Mouse (Mus musculus) frontal cortex, adult (tissue): ENCODE results near the gene Nfyc.

Experiments
- ATAC-seq: cut with Nextera tagmentation; 2 replicates; pipeline ENCODE4 v1.9.2; 2017; ENCODE audit warnings: mild to moderate bottlenecking, moderate library complexity, mixed read lengths; ENCODE audit not compliant: low TSS enrichment

The Nfyc gene

DNA sequence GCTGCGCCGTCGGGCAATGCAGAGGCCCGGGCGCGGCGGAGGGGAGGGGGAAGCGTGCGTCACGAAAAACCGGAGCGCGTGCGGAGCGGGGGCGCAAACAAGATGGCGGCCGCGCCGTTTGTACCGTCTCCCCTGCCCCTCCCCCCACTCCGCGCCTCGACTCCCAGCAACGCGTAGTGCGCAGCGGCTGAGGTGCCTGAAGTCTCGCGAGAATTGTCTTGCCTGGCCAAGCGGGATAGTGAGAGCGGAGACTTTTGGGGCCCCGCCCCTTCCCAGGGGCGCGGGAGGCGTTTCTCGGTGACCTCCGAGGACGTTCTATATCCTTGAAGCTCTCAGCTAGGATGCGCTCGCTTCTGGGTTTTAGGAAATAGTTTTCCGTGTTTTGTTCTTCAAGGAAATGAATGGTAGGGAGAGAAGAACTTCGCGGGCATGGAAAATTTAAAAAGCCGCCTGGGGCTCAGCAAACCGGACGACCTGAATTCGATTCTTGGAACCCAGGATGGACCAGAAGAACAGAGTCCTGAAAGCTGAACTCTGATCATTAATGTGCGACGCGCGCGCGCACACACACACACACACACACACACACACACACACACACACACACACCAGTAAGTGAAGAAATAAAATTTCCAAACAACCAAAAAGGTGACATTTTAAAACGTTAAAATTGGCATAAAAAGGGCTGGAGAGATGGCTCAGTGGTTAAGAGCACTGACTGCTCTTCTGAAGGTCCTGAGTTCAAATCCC lies 5.6 kb downstream of the Nfyc start:
- ATAC-seq = peak; percentile 90

DNA sequence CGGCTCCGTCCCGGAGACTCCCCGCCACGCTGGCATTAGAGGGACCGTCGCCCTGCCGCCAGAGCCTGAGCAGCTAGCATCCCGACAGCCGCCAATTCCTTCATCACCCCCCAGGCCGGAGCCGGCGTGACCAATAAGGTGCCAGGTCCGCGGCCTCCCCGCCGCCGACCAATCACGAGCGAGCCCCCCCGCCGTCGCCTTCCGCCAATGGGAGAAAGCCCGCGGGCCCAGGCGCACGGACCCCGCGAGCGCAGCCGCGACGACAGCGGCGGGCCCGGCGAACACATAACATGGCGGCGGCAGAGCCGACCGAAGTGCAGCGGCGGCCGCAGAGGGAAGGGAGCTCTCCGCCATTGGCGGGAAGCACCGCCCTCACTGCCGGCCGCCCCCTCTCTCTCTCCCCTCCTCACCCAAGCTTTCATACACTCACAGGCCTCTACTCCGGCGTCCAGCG lies 6.2 kb downstream of the Nfyc start:
- peak; percentile 89 for ATAC-seq

DNA sequence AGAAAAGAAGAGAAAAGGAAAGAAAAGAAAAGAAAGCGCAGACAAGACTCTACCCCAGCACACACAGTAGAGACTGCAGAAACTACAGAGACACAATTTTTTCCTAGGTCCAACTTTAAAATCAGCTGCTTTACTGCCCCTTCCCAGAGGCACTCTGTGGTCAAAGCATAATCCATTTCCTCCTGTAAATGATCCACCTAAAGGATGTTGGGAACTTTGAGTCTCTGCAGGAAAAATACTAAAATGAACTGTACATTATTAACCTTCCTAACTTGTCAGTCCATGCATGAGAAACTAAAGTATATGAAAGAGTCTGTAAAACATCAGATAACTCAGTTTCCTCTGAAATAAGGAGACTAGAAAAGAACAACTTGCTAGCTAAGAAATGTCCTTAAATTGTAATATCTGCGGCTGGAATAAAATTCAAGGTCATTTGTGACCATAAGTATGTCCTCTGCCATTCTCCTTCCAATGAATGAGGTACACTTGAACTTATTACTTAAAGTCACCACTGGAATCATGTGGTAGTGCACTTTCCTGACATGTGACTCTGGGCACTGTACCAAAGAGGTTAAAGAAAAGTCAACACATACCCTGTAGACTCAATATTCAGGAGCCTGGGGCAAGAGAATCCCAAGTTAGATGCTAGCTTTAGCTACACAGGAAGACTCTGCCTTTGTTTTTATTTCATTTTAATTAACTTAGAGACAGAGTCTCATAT lies 9.0 kb downstream of the Nfyc start:
- ATAC-seq = no peak

DNA sequence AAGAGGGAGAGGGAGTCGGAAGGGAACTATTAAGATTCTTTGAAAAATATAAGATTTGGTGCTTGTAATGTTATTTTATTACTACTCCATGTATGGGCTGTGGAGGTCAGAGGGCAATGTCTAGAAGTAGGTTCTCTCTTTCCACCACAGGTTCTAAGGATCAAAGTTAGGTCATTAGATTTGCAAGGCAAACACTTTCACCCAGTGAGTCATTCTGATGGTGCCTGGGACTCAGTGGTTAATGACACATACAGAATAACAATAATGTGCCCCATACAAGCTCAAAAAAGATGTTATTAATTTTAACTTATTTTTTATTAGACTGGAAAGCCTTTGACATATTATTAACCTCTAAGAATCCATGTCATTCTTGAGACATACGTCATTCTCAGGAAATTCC lies 11.5 kb downstream of the Nfyc start:
- ATAC-seq = no peak

DNA sequence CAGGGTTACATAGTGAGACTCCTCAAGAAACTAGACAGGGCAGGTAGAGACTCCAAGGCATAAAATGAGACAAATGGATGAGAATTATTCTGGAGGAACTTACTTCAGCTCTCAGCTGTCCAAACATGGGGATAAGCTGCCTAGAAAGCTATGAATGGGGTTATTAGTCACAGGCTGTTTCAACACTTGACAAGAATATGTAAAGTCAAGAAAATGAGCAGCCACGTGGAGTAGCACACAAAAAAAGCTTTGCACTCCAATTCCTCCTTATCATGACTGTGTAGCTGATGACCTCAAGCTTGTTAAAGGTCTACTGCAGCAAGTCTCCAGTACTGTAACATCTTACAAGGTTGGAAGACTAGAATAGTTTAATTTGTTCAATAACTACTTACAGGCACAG lies 12.1 kb downstream of the Nfyc start:
- no peak for ATAC-seq

DNA sequence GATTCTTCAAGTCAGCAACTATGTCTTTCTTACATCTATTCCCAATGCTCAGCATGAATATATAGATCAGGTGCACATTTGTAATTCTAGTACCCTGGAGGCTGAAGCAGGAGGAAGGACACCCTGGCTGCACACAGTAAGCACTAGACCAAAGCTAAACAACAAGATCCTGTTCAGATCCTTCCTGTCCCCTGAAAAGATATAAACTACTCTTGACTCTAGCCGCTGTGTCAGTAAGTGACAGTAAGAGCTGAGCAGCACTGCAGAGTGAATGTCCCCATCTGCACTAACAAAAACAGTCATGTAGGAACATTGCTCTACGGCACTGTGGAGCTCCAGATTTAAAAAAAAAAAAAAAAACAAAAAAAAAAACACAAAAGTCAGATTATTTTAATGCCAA lies 13.4 kb downstream of the Nfyc start:
- ATAC-seq = no peak

DNA sequence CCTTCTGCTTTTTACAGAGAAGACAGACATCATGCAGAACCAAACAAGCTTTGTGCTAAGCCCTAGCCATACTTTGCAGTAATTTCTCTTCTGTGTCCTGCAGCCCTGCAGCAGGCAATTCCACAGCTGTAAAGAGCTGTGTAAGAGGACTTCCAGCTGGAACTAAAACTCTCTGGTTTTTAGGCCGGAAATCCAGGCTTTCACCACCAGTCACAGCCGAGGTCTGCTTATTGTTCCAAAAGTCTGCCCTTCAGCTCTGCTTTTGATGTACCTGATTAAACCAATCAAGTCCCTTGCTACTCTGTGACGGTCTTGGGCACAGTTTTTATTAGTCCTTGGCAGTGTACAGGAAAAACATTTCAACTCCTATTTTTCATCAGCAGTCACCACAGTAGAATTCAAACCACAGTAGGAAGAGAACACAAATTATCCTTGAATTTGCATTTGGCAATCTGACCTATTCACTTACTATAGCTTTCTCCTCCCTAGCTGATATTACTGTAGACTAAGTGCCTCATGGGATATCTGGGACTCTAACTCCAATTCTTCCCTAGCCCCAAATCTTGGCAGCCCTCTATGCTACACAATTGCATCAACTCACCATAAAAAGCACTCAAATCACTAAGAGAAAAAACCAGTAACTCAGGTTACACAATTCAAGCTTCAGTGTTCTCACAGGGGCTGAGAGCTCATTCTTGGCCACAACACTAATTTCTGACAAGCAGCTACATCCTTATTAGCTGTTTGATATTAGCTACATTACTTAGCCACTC lies 14.2 kb downstream of the Nfyc start:
- ATAC-seq = no peak

DNA sequence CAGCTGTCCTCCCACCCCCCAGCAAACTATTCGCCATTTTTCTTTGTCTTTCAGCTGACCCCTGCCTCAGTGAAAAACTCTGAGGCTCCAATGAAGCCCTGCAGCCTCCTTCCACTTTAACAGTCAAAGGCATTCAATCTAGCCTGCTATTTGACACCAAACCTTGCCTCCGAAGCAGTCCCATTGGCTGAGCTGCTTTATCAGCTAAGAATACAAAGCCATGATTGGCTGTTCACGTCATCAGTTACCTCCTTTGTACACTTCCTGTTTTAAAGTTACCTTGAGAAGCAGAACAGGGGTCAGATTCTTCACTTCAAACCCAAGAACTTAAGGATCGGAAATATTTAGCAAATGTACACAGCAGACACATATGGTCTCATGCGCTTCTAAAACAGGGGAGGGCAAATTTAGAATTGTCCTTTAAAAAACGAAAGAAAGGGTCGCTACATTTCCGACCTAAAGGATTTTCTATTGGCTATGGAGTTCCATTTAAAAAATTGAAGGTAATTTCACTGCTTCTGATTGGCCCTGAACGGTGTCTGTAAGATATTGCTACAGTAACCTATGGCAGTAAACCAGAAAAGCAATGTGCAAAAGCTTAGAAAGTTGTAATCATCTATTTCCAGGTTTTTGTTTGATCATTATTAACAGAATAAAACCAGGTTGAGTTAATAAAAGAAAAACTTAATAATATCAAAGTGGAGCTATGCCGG lies 15.6 kb downstream of the Nfyc start:
- ATAC-seq = peak; percentile 98

DNA sequence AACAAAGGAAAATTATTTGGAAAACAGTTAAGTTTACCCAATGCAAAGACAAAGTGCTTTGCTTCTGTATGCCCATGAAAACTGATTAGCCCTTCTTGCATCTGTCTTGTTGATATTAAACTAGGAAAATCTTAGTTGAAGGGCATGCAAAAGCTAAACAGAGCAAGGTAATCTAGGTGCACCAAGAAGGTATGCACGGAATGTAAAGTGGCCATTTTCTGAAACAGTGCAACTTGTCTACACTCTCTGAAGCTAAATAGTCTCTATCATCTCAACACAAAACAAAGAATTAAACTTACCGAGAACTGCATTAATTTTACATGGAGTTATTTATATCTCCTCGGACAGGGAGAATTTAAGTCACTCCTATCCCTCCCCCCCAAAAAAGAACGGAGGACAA lies 16.2 kb downstream of the Nfyc start:
- ATAC-seq = no peak

DNA sequence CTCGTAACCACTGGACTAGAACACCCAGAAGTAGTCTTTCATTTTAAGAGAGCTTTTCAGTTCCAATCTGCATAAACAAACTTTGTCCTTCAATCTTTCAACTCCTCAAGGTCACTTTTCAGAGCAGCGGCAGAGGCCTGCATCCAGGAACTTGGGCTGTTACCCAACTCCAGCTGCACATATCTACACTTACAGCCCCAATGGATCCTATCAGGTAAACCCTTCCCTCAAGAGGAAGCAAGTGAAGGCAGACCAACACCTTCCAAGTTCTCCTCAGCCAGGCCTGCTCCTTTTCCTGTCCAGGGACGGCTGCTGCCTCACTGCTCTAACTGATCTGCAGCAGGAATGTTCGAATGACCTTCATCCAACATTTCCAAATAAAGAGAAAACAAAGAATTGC lies 17.2 kb downstream of the Nfyc start:
- no peak for ATAC-seq

DNA sequence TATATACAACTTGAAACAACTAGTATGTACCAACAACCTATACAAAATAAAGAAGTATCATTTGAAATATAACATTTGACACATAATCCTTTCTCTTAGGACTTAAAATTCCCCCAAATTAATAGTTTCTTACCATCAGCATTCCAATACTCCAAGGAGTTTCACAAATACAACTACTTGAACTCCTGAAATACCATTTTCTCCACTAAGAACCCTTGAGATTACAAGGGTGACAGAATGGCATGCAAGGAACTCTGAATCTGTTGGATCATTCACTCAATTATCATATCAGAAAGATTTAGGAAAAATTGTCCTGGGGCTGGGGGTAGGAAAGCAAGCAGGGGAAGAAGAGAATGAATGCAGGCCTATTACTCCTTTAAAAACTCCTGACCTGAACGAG lies 17.6 kb downstream of the Nfyc start:
- ATAC-seq = no peak

DNA sequence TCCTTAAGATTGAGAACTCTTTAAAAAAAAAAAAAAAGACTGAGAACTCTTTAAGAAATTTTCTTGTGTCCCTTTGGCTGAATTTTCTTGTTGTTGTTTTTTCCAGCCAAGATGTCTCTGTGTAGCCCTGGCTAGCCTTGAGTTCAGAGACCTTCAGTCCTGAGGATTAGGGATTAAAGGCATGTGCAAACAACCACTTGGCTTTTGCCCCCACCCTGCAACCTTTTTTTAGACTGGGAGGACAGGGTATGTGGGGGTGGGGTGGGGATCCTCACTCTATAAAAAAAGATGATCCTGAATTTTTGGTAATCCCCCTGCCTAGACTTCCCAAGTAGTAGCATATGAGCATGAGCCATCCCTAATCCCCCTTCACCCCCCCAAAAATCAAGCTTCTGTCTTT lies 25.6 kb downstream of the Nfyc start:
- no peak for ATAC-seq

DNA sequence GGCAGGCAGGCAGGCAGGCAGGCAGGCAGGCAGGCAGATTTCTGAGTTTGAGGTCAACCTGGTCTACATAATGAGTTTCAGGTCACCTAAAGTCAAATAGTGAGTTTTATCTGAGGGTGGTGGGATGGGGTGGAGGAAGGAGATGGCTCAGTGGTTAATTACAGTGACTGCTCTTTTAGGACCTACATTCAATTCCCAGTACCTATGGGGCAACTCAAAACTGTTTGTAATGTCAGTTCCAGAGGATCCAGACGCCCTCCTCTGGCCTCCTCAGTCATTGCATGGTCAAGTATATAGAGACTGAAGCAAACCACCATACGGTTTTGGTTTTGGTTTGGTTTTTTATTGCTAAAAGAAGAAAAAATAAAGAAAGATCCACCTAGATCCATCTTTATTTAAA lies 29.9 kb downstream of the Nfyc start:
- no peak for ATAC-seq

DNA sequence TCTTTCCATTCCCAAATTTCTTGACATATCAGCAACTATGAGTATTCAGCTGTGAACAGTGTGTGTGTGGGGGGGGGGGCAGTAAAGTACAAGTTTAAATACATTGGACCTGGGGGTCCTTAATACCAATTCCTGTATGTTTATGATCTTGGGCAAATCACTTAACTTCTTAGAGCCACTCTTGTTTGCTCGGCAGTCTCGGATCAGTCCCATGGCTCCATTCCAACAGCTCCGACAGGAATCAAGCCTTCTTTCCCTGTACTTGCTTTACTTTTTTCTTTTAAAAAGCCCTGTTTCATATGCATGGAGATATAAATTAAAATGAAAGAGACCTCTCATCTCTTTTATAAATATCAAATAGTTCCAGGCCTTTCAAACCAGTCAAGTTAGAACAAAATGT lies 30.7 kb downstream of the Nfyc start:
- ATAC-seq = no peak

DNA sequence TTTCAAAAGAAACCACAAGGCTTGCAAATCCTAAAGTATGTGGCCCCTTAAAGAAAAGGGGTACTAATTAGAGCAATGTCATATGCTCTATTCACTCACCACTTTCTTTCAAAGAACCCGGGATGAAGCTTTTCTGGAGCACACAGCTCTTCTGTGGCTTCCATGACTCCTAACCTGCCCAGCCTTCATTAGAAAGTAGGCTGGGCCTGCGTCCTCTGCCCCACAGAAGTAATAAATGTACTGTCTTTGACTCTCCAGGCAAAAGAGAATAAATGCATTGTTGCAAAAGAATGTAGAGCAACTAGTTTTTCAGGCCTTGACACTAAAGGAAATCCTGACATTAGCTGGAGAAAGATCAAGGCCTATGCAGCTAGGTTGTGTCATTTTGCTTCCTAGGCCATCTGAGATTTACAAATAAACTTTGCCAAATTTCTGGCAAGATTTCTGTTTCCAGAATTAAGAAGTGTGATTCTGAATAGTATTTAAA lies 31.6 kb downstream of the Nfyc start:
- ATAC-seq = no peak

DNA sequence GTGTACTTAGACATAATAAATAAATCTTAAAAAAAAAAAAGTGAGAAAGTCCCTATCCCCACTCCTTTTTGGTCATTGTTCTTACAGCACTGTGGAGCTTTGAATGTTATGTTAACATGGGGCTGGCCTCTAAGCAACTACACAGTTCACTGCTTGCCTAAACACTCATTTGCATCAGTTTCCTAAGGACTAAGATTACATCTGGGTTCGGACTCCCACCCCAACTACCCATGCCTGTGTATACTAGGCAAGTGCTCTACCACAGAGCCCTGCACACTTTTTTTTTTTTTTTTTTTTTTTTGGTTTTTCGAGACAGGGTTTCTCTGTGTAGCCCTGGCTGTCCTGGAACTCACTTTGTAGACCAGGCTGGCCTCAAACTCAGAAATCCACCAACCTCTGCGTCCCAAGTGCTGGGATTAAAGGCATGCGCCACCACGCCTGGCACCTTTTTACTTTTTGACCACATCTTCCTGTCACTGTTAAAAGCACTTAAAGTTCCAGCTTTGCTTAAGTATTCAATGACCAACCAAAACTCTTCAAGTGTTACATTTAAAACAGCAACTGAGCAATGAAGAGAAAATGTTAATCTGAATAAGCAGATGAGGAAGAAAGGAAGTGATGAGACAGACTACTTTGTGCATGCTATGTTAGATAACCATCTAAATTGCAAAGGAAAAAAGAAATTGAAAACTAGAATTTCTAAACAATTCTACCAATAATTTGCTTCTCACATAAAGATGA lies 33.2 kb downstream of the Nfyc start:
- no peak for ATAC-seq

DNA sequence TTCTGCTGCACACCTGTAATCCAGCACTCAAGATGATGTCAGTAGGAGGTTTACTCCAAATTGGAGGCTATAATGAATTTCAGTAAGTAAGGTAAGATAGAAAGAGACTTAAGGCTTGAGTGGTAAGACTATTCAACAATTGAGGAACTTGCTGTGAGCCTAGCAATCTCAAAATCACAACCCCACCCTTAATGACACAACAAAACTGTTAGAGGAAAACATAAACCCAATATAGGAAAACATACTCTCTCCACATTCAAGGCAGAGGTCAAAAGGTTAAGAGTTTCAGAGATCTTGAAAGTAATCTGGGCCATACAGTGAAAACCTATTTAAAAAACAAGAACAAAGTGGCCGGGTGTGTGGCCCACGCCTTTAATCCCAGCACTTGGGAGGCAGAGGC lies 34.7 kb downstream of the Nfyc start:
- ATAC-seq = no peak

DNA sequence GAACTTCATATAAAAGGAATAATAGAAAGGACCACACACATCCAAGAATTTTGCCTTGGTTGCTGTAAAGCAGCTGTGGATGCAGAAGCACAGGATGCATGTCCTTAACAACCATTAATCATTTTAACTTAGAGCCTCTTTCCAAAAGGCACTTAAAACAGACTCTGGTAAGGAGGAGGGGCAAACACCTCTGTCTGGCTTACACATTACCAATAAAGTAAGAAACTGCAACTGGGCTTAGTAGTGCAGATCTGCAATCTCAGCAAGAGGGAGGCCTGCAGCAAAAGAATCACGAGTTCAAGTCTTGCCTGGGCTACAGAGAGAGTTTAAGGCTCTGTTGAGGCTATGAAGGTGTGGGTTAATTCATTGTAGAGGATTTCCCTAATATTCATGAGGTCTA lies 35.7 kb downstream of the Nfyc start:
- ATAC-seq = no peak

DNA sequence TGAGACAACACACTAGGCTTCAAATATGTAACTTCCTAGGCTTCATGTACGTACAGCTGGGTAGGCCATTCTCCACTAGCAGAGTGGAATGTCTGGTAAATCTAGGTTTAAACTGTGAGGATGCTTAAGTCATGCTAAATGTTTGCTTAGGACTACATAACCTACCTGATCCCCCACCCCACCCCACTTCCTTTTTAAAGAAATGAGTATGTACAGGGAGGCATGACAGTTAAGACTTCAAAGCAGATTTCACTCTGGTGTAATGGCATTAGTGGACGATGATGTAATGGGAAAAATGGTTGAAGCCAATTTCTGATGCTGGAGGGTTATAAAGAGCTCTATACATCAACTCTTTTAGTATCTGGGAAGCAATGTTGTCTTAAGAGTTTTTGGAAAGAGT lies 38.5 kb downstream of the Nfyc start:
- ATAC-seq = no peak

DNA sequence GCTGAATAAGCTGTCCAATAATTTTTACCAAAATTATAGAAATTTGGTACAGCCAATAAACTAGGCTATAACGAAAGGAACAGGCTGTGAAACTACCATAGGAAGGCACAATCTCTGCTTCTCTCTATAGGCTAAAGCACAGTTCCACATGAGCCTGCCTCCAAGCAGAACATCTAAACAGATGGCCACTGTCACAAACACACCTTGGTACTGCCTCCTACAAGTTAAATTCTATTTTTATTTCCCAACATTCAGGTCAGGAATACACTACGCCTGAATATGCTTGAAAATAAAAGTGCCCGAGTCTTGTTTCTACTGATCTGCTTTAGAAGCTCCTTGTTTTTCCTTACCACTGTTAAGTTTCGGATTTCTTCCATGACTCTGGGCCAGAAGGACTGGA lies 41.3 kb downstream of the Nfyc start:
- peak; percentile 83 for ATAC-seq

DNA sequence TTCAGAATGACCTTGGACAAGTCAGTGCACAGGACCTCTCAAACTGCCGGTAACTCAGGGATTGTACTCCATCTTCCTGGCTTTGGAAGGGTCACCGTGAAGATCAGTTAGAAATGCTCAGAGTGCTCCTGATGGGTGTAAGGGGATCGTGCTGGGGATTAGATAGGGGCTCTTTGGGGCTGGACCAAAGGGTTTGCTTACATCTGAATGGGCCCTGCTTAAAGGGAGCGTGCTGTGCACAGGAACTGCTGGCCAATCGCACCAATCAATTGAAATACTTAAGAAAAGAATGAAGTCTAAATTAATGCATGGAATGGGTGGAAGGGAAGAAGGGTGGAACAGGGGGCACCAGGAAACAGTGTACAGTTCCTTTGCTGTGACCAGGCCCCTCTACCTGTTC lies 75.6 kb downstream of the Nfyc start:
- ATAC-seq = no peak
